Mouse (Mus musculus): ENCODE data around the gene Lrsam1. TPM values are rescaled to one million over a fixed set of nuclear protein-coding genes. Genes with fewer than 3 reads are reported as not detected.
A peak's percentile ranks its signal among the peaks of the same experiment; 100 is the strongest.
"Not testable (repeated sequence)": the region's sequence is repeated elsewhere in the genome, so short reads cannot be mapped to it uniquely, and the experiment has no call there.

Lrsam1 gene
- 21.5 and 26.0 TPM in 2 replicates for polyA plus RNA-seq (2012; rRNA removed)

GRCm38 (mm10) chr2:32961192-32961995, at the start of gene Lrsam1, which contains the start of gene Rpl12:
TSS of gene Lrsam1 (minus strand) at chr2:32961614.
TSS of gene Rpl12 (plus strand) at chr2:32961559.
- DNase-seq (ENCODE audit: extremely low spot score in 1 of 2, low spot score in 1 of 2): peak; percentile 88 to 95

- DNase-seq (ENCODE audit: extremely low spot score in 1 of 2, low spot score in 1 of 2): not testable (repeated sequence)
These were observed 47.6 kb upstream of the Lrsam1 start for GRCm38 (mm10) chr2:33009055-33009454.

GRCm38 (mm10) chr2:33005041-33005440, 43.6 kb upstream of the Lrsam1 start:
- DNase-seq (ENCODE audit: extremely low spot score in 1 of 2, low spot score in 1 of 2): no peak

GRCm38 (mm10) chr2:33002144-33002543, 40.7 kb upstream of the Lrsam1 start:
- DNase-seq (ENCODE audit: extremely low spot score in 1 of 2, low spot score in 1 of 2): no peak

GRCm38 (mm10) chr2:32999752-33000151, 38.3 kb upstream of the Lrsam1 start:
- no peak for DNase-seq (ENCODE audit: extremely low spot score in 1 of 2, low spot score in 1 of 2)

DNA sequence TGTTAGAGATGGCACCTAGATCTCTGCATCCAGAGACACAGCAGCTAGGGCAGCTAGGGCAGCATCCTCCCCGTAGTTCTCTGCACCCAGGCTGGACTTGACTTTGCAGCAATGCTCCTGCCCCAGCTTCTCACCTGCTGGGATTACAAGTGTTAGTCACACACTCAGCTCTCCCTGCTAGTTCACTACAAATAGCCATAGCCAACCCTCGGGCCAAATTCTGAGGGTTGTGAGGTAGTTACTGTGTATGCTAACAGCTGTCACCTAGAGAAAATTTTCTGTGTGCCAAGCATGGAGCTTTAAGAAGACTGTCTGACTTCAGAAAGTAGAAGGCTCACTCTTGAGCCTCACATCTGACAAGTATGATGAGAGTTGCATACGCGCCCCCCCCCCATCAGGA, 36.4 kb upstream of the Lrsam1 start:
- no peak for DNase-seq (ENCODE audit: extremely low spot score in 1 of 2, low spot score in 1 of 2)

DNA sequence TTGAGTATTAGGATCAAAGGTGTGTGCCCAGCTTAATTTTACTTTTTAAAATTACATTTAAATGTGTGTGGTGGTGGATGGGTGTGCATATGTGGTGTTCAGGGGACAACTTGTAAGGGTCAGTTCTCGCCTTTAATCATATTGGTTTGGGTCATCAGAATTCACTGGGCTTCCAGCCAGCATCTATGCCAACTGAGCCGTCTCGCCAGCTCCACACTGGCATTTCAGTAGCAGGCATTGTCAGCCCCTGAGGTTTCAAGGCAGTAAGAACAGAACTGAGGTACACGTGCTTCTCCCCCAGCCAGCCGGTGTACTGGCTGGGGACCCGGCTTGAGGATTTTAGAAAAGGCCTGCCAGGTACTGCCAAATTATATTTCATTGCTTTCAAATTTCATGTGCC, 35.7 kb upstream of the Lrsam1 start:
- no peak for DNase-seq (ENCODE audit: extremely low spot score in 1 of 2, low spot score in 1 of 2)

DNA sequence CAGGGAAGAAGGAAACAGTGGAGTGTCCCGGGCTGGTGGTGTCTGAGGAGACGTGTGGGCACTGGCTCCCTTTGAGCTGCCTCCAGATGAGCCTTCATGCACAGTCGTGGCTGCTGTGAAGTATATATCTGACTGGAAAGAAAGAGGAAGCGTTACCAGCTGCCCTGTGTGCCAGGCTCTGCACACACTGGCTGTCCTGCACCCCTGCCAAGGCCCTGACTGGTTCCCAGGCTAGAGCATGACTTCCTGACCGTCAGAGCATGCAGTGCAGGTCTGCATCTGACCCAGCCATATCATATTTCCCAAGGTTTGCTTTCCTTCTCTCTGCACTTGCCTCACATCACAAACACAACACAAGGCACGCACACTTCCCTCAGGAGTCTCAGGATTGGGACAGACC, 30.7 kb upstream of the Lrsam1 start:
- no peak for DNase-seq (ENCODE audit: extremely low spot score in 1 of 2, low spot score in 1 of 2)

GRCm38 (mm10) chr2:32990167-32990832, 28.9 kb upstream of the Lrsam1 start:
- DNase-seq (ENCODE audit: extremely low spot score in 1 of 2, low spot score in 1 of 2): no peak

GRCm38 (mm10) chr2:32989376-32989775, 28.0 kb upstream of the Lrsam1 start:
- no peak for DNase-seq (ENCODE audit: extremely low spot score in 1 of 2, low spot score in 1 of 2)

DNA sequence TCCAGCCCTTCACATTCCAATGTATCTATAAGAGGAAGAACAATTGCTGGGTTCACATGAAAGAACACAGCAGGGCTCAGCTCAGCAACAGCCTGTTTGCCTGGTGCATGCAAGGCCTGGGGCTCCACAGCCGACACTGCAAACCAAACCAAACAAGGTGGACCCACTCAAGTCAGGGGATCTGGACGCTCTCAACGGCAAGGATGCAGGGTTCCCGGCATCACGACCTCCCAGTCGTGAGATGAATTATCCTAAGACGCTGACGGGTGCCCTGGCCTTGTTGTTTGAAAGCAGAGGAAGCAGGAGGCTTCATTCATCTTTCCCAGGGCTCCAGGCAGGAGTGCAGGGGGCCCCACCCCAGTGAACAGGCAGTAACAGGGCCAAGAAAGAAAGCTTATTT, 24.4 kb upstream of the Lrsam1 start:
- DNase-seq (ENCODE audit: extremely low spot score in 1 of 2, low spot score in 1 of 2): no peak

GRCm38 (mm10) chr2:32983617-32984016, 22.2 kb upstream of the Lrsam1 start:
- DNase-seq (ENCODE audit: extremely low spot score in 1 of 2, low spot score in 1 of 2): no peak

- DNase-seq (ENCODE audit: extremely low spot score in 1 of 2, low spot score in 1 of 2): no peak
These were observed 21.3 kb upstream of the Lrsam1 start for GRCm38 (mm10) chr2:32982700-32983099.

- DNase-seq (ENCODE audit: extremely low spot score in 1 of 2, low spot score in 1 of 2): peak; percentile 92 to 95
These were observed 20.4 kb upstream of the Lrsam1 start, which contains the start of gene Slc2a8 for GRCm38 (mm10) chr2:32981725-32982271. TSS of gene Slc2a8 (minus strand) at chr2:32982083.

GRCm38 (mm10) chr2:32981281-32981680, 19.9 kb upstream of the Lrsam1 start:
- DNase-seq (ENCODE audit: extremely low spot score in 1 of 2, low spot score in 1 of 2): no peak

DNA sequence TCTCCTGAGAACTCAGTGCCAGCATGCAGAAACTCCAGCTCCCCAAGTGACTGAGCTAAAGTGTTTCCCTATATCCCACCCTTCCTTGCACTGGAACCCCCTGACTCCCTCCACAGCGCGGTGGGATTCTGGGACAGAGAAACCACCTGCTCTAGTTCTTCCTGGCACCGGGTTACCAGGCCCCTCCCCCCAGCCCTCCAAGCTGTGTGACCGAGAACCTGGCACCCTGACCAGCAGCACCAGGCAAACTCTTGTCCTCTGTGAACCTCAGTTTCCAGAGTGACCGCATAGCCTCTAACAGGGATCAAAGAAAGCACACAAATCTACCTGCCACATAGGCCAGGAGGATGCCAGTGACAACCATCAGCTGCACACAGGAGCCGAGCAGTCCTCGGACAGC, 18.3 kb upstream of the Lrsam1 start:
- DNase-seq (ENCODE audit: extremely low spot score in 1 of 2, low spot score in 1 of 2): no peak

DNA sequence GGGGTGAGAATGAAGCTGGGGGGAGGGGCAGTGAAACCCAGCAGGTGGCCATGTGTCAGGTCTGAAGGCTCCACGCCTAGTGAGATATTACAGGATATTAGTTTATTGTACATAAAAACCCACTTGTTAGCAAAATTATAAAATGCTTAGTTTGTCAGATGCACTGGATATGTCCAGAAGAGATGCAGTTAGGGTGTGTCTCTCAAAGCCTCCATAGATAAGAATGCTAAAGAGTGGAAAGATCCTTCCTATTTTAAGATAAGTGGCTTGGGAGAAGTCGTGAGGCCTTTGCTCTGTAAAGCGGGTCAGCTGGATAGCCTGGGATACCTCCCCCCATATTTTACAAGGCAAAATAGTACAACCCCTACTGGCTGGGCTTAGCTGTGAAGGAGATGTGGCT, 17.3 kb upstream of the Lrsam1 start:
- no peak for DNase-seq (ENCODE audit: extremely low spot score in 1 of 2, low spot score in 1 of 2)

DNA sequence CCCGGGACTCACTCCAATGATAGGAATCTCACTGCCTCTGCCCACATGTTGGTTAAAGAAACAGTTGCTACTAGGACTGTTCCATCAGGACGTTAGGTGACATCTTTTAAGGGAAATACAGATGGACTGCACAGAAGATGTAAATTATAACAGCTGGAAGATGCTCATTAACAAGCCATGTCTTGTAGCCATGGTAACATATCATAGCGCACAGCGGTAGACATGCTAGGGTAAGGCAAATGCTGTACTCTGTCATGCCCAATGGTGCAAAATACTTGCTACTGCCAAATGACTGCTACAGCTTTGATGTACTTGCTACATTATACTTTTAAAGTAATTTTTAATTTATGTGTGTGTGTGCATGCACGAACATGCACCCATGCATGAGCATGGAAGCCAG, 15.7 kb upstream of the Lrsam1 start:
- no peak for DNase-seq (ENCODE audit: extremely low spot score in 1 of 2, low spot score in 1 of 2)

- no peak for DNase-seq (ENCODE audit: extremely low spot score in 1 of 2, low spot score in 1 of 2)
These were observed 12.8 kb upstream of the Lrsam1 start for GRCm38 (mm10) chr2:32974216-32974615.

GRCm38 (mm10) chr2:32971235-32971634, 9.8 kb upstream of the Lrsam1 start:
- DNase-seq (ENCODE audit: extremely low spot score in 1 of 2, low spot score in 1 of 2): no peak

- DNase-seq (ENCODE audit: extremely low spot score in 1 of 2, low spot score in 1 of 2): peak in 1 of 2 experiments; percentile 56
These were observed 7.9 kb upstream of the Lrsam1 start for GRCm38 (mm10) chr2:32969326-32969725.
